Mouse (Mus musculus) left cerebral cortex, postnatal 14 days (tissue): ENCODE data around the gene Sept12. TPM values are rescaled to one million over a fixed set of nuclear protein-coding genes. Genes with fewer than 3 reads are reported as not detected.

Experiments used
- DNase-seq, 2 experiments: peaks; one replicate each; pipeline ENCODE4 v3.0.0; 2021 to 2022; ENCODE audit warnings: low spot score in 2 of 2, mixed read lengths in 1 of 2
- intact Hi-C: fragments of 180-260 bp; cut with DNase I; formaldehyde crosslinking; loops from one replicate; pipeline ENCODE4 v1.15.1; 2025
- total RNA-seq, 2 experiments: library from RNA; stranded (reverse); gene quantifications; 2 replicates each; pipeline ENCODE4 v1.2.3; 2021

Gene Sept12
- total RNA-seq, 2 experiments from 2014 or later: not detected

DNA sequence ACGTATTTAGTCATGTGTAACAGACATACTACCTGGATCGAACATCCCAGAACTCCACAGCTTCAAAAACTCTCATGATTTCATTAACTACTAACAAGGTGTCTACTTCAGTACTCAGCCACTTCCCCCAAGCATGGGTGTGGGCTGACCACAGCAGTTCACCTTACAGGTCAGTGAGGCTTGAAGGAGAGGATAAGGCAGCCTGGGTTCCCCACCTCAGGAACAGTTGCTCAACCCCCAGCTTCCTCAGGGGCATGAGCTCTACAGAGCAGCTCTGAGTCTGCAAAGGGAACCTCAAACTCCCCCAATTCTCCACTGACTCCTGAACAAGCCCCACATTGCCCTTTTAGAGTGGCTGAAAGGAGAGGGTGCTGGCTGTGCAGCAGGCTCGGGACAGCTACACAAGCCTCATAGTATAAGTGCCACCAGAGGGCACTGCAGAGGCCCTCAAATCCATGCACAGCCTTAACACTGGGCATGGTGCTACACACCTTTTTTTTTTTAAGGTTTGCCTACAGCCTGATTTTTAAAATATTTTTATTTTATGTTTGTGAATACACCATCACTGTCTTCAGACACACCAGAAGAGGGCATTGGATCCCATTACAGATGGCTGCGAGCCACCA, 17.8 kb downstream of the Sept12 start:
- intact Hi-C loops: loop anchor here (2.0 to 5.0 kb wide), 2 partner anchors 32 to 165 kb away; partner anchors contain the start of gene Rogdi
- DNase-seq: no peak

DNA sequence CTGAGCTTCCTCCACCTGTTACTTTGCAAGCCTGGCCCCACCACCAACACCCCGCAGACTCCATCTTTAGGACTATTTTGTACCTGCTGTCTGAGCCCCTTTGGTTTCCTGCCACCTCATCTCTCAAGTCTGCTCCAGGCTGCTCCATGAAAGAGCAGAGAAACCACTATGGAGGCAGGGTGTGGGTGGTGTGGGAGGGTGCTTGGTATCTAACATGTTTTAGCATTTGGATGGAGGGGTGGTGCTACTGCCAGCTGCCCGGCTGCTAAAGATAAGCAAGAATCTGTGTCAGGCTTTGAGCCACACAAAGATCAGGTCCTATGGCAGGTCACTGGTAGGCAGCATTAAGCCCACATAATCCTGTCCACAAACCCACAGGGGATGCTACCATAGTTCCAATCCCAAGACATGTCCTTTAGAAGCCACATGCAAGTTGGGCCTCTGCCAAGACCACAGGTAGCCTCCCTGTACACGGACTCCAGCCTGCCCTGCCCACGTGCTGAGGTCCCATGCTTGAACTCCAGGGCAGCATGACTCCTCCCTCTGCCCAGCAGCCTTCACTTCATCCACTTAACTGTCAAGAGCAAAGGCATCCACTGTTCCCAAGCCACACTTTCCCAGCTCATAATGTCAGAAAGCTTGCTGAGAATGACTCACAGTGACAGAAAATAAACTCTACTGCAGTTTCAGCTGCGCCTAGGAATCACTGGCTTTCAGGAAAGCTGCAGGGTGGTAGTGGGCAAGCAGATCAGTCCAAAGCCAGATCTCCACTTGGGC, 19.2 kb downstream of the Sept12 start:
- peak; percentile 47 to 62 for DNase-seq
- intact Hi-C loops: loop anchor here (5.0 kb wide), 1 partner anchor 34 kb away; the partner anchor contains the start of gene Rogdi

DNA sequence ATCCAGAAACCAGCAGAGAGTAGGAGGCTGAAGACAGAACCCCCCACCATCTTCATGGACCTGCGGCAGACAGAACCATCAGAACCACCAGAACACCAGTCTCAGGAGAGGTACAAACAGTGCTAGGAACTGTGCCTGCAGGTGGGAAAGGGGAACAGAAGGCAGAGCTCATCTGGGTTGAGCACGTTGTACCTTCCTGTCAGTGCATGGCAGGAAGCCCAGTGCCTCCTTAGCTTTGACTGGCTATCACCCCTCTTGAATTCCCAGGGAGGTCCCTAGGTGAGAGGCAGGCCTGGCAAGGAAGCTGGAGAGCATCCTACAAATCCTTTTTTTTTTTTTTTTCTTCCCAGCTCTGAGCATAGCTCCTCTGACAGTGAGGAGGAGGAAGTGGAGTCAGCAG, 21.5 kb downstream of the Sept12 start:
- intact Hi-C loops: loop anchor here (5.0 kb wide), 1 partner anchor 36 kb away; the partner anchor contains the start of gene Rogdi
- DNase-seq: no peak

DNA sequence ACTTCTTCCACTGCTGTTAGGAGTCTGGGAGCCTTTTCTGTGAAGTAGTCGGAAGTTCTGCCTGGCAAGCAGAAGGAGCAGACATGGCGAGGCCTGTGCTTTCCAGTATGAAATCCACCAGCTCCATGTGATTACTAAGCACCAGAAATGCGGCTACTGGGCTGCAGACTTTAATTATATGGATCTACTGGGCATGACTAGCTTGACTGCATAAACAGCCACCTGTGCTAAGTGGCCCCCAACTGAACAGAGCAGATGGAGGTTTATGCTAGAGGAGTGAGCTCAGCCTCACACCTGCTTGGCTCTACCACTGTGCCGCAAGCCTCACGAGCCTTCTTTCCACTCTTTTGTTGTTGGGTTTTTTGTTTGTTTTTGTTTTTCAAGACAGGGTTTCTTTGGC, 23.1 kb downstream of the Sept12 start:
- intact Hi-C loops: no loop called here

DNA sequence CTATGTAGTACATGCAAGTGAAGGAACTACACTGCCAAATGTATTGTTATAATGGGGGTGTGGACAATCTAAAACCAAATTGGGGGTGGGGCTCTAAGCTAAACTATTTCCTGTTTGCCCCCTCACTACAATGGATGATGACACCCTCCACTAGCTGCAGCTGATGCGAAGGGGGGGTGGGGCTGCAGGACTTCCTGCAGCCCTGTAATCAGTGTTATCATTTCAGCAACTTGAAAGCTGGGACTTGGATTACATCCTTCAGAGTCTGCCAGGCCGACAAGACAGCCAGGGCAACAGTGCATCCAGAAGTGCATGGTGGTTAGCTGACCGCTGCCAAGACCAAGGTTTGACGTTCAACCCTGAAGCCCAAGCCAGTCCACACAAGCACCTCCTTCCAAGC, 26.0 kb downstream of the Sept12 start:
- intact Hi-C loops: no loop called here
- DNase-seq: no peak

More for the DNA sequence above, 23.1 kb downstream of the Sept12 start:
- DNase-seq: no peak

DNA sequence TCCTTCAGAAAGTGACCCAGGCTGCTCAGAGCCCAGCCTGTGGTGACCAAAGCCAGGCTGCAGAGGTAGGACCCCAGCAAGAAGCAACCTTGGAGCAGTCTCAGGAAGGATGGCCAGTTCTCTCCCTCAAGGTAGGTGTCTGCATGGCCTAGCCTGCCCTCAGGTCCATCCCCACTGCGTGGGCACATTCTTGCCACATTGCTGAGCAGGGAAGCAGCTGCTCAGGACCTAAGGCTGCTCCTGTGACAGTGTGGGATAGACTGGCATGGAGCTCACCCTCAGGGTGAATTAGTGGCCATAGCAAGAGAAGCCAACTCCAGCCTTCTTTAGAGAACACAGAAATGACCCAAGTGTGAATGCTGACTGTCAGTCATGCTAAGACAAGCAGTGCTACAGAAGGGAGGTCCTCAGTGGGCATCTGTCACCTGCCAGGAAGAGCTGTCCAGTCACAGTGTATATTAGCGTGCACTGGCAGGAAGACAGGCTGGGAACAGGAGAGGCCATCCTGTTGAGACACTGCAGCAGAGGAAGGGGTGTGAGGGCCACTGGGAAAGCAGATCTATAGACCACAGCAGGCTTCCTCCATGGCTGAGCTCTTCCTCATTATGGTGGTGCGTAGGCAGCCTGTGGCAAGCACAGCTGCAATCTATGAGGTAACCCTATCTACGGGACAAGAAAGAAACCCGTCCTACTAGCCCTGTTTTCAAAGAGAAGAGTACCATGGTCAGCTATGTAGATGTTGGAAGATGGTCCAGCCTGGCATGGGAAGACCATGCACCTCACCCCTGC, 28.4 kb downstream of the Sept12 start:
- intact Hi-C loops: no loop called here
- no peak for DNase-seq

DNA sequence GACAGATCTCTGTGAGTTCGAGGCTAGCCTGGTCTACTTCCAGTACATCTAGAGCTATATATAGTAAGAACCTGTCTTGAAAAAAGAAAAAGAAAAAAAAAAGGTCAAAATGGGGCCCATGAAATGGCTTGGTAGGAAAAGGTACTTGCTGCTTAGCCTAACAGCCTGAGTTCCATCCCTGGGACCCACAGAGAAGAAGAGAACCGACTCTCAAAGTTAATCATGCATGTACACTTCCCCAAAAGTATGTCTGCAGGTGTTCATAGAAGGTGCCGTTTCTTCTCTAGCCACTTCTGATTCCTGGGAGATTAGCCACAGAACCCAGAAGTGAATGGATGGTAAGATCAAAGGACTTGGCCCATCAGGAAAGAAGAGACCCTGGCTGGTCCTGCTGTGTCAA, 29.2 kb downstream of the Sept12 start:
- DNase-seq: no peak
- intact Hi-C loops: no loop called here

DNA sequence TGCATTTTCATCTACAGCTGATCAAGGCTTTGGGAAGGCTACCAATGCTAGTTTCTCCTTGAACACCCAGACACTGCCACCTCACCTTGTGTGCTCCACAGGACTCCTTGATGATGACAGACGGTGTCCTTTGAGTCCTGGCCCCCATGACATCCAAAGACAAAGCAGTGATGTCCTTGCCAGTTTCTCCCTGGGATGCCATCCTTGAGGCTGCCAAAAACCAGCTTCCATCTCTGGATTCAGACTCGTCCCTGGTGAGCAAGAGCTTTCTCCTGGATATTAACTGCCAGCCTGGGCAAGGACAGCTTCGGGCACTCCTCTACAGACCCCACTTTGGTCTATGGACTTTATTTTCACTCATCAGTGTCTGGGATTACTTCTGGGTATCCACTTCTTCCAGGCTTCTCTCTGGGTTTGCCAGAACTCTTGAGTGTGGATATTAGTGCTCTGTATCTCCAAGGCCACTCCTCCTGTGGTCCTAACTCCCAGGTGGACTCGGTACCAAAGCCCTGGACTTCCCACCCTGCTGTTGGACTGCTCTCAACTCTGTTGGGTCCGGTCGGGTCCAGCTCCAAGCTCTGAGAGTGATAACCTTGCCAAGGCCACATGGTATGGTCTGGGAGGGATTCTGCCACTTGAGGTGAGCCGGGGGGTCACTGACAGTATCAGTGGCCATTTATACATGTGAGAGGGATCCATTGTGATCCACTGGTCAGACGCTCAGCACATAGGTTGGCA, 32.1 kb downstream of the Sept12 start:
- no peak for DNase-seq
- intact Hi-C loops: no loop called here

DNA sequence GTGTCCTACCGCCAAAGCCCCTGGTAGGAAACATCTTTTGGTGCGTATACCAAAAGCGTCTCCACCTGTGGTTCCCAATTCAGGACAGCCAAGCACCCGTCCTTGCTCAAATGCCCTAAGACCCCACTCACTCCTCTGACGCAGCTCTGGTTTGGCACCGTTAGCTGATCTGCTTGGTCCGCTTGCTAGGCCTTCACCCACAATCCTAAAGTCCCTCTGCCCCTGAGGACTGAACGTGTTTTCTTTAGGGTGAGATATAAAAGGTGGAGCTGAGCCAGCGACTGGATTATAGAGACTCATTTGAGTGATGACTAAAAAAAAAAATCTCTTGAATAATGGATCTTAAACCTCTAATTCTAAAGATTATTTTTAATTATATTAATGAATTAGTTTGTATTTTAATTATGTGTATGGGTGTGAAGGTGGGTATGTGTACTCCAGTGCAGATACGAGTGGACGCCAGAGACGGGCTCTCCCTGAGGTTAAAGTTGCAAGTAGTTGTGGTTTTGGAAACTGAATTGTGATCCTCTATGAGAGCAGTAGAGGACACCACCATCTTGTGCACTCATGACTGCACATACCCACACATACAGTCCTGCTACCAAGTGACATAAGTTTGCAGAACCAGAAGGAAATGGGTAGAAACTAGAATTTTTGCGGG, 32.8 kb downstream of the Sept12 start:
- intact Hi-C loops: loop anchor here (5.0 kb wide), 1 partner anchor 47 kb away; the partner anchor contains the start of gene Rogdi
- DNase-seq: peak in 1 of 2 experiments; percentile 30

DNA sequence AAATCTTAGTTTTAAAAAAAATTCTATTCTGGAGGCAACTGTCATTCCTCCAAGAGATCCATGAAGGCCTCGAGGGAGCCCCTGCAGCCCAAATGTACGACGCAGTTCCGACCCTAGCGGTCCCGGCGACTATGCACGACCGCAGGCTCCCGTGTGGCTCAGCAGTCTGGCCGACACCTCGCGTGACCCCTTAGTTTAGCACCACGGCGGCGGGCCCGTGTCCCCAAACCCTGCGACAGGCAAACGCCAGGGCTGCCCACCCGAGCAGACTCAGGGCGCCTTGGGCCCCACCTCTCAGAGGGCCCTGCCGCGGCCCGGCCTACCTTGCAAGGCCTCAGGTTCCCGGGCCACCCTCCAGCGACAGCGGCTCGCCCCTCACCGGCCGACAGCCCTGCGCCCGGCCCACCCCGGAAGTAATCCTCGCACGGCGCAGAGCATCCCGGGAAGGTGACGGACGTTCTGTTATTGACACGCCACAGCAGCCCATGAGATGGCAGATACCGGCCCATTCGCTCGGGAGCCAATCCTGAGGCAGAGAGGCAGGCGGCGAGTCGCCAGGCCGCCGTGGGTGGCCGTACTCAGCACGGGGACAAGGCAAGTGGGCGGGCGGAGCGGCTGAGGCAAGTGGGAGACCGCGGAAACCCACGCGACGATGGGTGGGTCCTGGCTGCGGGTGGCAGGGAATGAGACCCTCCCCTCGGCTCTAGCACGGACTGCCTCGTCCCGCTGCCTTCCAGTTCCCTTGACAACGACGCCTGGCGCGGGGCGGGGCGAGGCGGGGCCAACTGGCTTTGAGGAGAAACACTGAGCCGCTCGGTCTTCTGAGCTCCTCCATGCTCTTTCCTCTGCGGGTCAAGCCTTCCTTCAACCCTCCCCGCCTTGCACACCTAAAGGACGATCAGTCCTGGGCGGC, 33.6 kb downstream of the Sept12 start, which contains the start of gene Anks3:
TSS of gene Anks3 (minus strand) at position 409 of the 913 bp plus-strand sequence.
- intact Hi-C loops: loop anchor here (5.0 kb wide), 1 partner anchor 48 kb away; the partner anchor contains the start of gene Rogdi
- peak; percentile 99 for DNase-seq

DNA sequence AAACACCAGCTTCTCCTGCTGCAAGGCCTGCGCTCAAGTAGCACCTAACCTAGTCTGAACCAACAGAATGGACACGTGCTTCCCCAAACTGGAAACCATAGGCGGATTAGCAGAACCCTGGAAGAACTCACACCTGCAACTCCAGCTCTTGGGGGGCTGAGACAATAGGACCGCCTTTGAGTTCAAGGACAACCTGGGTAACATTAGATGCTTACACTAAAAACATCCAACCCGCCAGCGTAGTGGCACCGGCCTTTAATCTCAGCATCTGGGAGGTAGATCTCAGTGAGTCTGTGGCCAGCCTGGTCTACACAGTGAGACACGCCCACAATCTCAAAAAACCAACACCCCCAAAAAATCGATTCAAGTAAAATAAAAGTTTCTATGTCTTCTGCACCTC, 34.3 kb downstream of the Sept12 start:
- intact Hi-C loops: loop anchor here (5.0 kb wide), 1 partner anchor 49 kb away; the partner anchor contains the start of gene Rogdi
- DNase-seq: no peak

DNA sequence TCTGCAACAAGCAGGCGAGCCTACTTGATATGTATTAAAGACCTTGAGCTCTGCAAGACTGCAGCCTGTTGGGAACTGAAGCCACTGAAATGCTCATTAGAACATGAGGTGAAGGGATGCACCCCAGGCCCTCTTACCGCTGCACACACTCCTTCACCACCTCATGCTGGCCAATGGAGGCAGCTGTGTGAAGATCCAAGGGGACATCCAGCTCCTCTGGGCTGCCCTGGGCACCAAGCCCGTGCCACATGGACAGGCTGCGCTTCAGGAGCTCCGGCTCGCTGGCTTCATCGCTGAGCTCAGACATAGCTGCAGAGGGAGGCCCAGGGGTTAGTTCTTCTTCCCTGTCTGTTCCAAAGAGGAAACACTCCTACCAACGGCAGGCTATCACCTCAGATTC, 37.4 kb downstream of the Sept12 start:
- intact Hi-C loops: loop anchor here (5.0 kb wide), 1 partner anchor 52 kb away; the partner anchor contains the start of gene Rogdi
- DNase-seq: no peak

DNA sequence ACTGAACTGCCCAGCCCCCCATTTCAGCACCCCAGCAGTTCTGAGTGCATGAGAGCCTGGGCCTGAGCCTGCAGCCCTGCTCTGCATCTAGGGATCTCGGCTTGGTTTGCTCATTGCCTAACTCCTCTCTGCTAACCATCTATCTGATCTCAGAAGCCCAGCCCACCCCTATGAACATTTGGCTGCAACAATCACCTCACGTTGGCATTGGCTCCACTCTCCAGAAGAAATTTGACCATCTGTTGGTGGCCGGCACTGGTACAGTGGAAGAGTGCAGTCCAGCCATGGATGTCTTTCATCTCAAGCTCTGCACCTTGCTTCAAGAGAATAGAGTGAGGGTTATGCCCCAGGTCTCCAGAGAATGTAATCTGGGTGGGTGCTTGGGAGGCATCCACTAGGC, 40.2 kb downstream of the Sept12 start:
- intact Hi-C loops: no loop called here
- no peak for DNase-seq

DNA sequence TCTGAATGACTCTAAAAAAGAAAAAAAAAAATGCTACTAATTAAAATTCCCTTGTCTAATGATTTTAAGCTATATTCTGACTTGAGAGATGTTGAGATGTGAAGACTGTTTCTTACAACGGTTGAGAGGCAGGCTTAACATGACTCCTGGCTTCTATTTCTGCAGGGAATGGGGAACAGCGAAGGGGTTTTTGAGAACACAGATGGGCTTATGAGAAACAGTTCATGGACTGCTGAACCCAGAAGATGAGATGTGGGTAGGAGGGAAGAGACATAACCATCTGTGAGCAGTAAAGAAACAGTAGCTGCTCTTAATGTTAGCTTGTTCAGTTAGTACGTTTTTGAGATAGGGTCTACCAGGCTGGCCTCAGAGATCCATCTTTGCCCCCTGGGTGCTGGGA, 41.0 kb downstream of the Sept12 start:
- intact Hi-C loops: no loop called here
- no peak for DNase-seq

DNA sequence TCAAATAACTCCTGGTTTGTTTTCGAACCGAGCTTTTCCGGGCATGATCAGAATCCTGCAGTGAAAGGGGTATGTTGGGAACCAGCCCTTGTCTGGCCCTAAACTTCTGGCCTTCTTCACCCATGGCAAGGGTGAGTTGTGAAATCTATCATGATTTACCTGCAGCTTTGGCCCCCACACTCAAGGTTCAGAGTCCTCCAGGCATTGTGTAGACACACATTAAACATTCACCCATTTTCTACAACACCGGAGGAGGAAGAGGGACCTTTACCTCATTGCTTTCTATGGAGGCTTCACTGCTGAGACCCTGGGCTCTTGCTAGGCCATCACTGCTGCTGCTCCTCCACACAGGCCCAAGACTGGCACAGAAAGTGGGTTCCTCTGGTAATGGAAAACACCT, 50.3 kb downstream of the Sept12 start:
- intact Hi-C loops: no loop called here
- DNase-seq: no peak

DNA sequence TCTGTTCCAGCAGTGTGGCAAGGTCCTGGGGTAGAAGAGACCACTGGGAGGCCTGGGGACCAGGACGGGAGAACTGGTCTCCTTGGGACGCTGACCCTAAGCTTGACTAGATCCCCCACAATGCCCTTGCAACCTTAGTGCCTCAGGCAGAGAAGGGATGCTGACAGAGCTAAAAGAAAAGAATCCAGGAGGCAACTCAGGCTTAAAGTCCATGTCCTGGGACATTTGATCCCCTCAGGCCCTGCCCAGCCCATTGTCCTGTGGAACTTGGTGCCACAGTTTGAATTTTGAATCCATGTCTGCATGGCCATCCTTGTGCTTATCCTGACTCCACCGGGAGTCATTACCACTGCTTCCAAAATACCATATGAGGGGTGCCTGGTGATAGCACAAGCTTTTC, 51.5 kb downstream of the Sept12 start:
- no peak for DNase-seq
- intact Hi-C loops: no loop called here

DNA sequence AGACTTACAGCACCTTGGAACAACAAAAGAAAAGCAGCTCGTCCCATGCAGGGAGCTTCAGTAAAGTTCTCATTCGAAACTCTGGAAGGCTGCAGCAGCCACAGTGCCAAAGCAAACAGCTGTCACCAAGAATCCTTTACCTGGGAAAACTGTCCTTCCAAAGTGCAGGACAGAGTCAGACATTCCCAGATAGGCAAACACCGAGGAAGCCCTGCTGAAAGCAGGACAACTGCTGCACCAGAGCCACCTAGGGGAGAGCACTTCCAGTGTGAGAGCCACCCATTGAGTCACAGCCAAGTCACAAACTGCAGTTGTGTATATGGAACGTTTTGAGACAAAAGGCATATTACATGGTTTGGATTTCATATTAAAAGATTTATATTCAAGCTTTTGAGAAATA, 52.2 kb downstream of the Sept12 start:
- no peak for DNase-seq
- intact Hi-C loops: no loop called here

DNA sequence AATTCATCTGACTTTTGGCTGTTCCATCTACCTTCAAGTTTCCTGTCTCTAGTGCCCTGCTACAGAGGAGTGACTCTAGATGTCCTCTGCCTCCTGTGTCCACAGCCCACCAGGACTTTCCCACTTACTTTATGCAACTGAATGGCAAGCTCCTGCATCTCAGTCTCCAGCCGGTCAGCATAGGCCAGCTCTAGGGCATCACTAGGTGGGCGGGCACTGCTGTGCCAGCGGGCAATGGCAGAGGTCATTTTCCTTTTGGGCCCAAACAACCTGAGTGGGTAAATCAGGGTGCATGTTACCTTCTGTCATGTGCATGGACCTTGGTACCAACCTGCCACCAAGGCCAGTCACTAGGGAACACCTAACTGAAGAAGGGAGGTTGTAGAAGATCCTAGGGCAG, 54.2 kb downstream of the Sept12 start:
- intact Hi-C loops: no loop called here
- no peak for DNase-seq
